Mouse (Mus musculus) E14TG2a.4 (cell line): Measurements from ENCODE around the gene Trim30c.

Experiments used
- CTCF ChIP-seq: conservative IDR thresholded peaks from 2 replicates; pipeline ENCODE4 v1.5.1; 2014; ENCODE audit warnings: low read length
- NANOG ChIP-seq: IDR thresholded peaks from 2 replicates; pipeline ENCODE4 v1.6.1; 2014; ENCODE audit warnings: borderline replicate concordance, low read length, mixed read lengths

DNA sequence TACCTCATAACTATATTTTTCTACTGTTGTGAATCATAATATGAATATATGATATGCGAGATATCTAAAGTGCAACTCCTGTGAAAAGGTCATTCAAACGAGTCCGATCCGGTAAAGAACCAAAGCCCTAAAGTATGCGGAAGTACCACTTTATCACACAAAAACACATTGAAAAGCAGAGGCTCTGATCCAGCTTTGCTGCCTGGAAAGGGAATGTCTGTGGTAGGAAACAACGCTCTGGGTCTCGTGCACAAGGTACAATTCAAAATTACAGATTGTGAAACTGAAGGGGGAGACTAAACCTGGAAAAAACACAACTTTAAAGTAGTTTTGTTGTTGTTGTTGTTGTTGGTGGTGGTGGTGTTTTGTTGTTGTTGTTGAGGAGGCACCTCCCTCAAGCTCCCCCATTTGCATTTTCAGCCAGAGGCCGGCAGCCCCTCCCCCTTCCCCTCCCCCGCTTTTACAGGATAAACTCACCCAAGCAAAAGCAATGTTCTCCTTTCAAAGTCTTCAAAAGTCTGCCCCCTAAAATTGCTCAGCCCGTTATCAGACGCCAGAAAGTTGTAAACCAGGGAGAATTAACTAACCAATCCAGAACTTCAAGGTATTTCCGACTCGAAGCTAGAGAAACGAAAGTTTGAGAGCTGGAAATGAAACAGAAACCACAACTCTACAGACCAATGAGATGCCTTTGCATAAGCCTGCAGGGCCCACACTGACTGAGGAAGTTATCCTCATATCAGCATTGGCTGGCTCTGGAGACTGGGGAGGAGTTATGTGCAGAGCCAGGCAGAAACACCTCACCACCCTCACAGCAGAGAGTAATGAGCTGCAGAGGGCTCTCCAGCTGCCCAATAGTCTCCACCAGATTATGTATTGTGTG lies 47.7 kb downstream of the Trim30c start, which contains the start of gene Trim12c:
- TF ChIP-seq CTCF (no peak), NANOG (no peak)
